10 mouse cellular contexts compared by ENCODE assay signal in the genomic region with DNA sequence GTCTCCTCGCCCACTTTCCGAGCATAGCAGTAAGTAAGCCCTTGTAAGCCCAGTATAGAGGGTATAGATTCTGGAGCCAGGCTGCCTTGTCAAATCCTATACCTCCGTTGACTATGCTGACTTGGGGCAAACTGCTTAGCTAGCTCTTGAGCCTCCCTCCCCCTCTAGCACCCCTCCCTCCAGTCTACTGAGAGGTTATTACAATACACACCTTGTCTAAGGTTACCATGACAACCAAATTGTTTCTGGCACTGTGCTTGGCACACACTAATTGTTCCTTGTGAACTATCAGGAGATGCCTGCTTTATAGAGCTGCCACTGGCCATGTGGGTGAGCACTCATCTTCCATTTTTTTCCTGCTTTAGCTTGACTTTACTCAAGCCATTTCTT. TPM values are rescaled to one million over a fixed set of nuclear protein-coding genes. Genes with fewer than 3 reads are reported as not detected.
A peak's percentile ranks its signal among the peaks of the same experiment; 100 is the strongest.
DNase-seq lines count a peak whose midpoint lies in the region; ATAC-seq and TF ChIP-seq lines count a peak whose summit lies in the region.
"Had no signal": no experiment of that assay in that cellular context is flagged by ENCODE, and none has a peak within 500 bp of the region (broad histone marks: within the 10 kb centered on the region; RNA-seq: fewer than 3 reads in every experiment).

No protein-coding gene starts in this region.

- 0 out of 2 replicates have a peak, but pooled peaks have one; percentile 23 for ATAC-seq in frontal cortex, adult (ENCODE audit: low TSS enrichment)
- no peak for ATAC-seq in limb, embryonic 14.5 days (ENCODE audit: low FRiP score, low read depth)
- ATAC-seq in stomach, postnatal 0 days (ENCODE audit: low FRiP score, low TSS enrichment): peak; percentile 49

- H3K36me3 ChIP-seq in limb, embryonic 14.5 days (ENCODE audit: control insufficient read depth, insufficient read depth, low read length): peaks cover 58% of the 10 kb centered on the region
- peaks cover 40% of the 10 kb centered on the region for H3K36me3 ChIP-seq in stomach, postnatal 0 days (ENCODE audit: control insufficient read depth, insufficient read depth, low read length)

- TF ChIP-seq POLR2A in limb, embryonic 14.5 days (IDR thresholded peaks at IDR 0.05; ENCODE audit: borderline replicate concordance, extremely low read depth, insufficient read depth, insufficient read length): no peak

- no peak overlapping the region for H3K4me2 ChIP-seq in limb, embryonic 14.5 days (replicated peaks; ENCODE audit: low read depth, low read length, severe bottlenecking)
- no peak overlapping the region for H3K4me2 ChIP-seq in stomach, postnatal 0 days (replicated peaks; ENCODE audit: low read depth)

- H3K4me1 ChIP-seq in limb, embryonic 14.5 days (ENCODE audit: control insufficient read depth, insufficient read depth, low read length): peaks cover 2% of the 10 kb centered on the region; the same call in 1 of the 2 replicates
- H3K4me1 ChIP-seq in stomach, postnatal 0 days (replicated peaks; ENCODE audit: control insufficient read depth, insufficient read depth): no peaks in the 10 kb centered on the region

- TF ChIP-seq EP300 in stomach, postnatal 0 days (optimal IDR thresholded peaks at IDR 0.05): no peak

- H3K9me3 ChIP-seq in limb, embryonic 14.5 days (ENCODE audit: control insufficient read depth, low read length): no peaks in the 10 kb centered on the region
- H3K9me3 ChIP-seq in stomach, postnatal 0 days (ENCODE audit: control insufficient read depth, low read length): no peaks in the 10 kb centered on the region

- peak overlapping the region; percentile 41; the same call in 1 of the 2 replicates for H3K27ac ChIP-seq in limb, embryonic 14.5 days (replicated peaks; ENCODE audit: low read depth, low read length)
- H3K27ac ChIP-seq in stomach, postnatal 0 days (replicated peaks): peak overlapping the region; percentile 20; the same call in 1 of the 2 replicates
- H3K27ac ChIP-seq: macrophage had no signal

- no peak overlapping the region for H3K9ac ChIP-seq in limb, embryonic 14.5 days (ENCODE audit: low read depth, low read length, severe bottlenecking)
- no peak overlapping the region for H3K9ac ChIP-seq in stomach, postnatal 0 days (ENCODE audit: low read length)

- H3K4me3 ChIP-seq in limb, embryonic 14.5 days (replicated peaks; ENCODE audit: low read length): no peak overlapping the region
- H3K4me3 ChIP-seq in stomach, postnatal 0 days (ENCODE audit: low read depth, low read length): no peak overlapping the region

- H3K27me3 ChIP-seq in limb, embryonic 14.5 days (ENCODE audit: control insufficient read depth, insufficient read depth, low read length): no peaks in the 10 kb centered on the region
- no peaks in the 10 kb centered on the region for H3K27me3 ChIP-seq in stomach, postnatal 0 days (ENCODE audit: control insufficient read depth, insufficient read depth, low read length)

- TF ChIP-seq CTCF in stomach, postnatal 0 days (IDR thresholded peaks at IDR 0.05; ENCODE audit: low read depth): no peak

- 71% methylated on average over 3 of the region's 3 CpGs for WGBS in limb, embryonic 14.5 days
- WGBS in stomach, postnatal 0 days: 65% methylated on average over 3 of the region's 3 CpGs

- DNase-seq in frontal cortex, postnatal 10 days (ENCODE audit: low spot score in 2 of 2): no peak
- peak; percentile 45 for DNase-seq in retina, postnatal 1 day
- DNase-seq in retina, embryonic 14.5 days (ENCODE audit: low spot score): no peak
- no peak for DNase-seq in limb, embryonic 14.5 days (ENCODE audit: low spot score)
- no peak for DNase-seq in stomach, postnatal 0 days (ENCODE audit: low spot score)
- no peak for DNase-seq in spleen, postnatal 4 days (ENCODE audit: low spot score in 2 of 2)
- DNase-seq in thymus, postnatal 14 days: no peak
- DNase-seq: kidney, adult 9 months had no signal

RNA-seq across cellular contexts. Expression of a gene that starts 9.5 kb away (rescaled TPM):
- polyA plus RNA-seq in limb, embryonic 14.5 days (2012; rRNA removed): 13.1 and 20.2 TPM in 2 replicates
- polyA plus RNA-seq in limb, embryonic 14.5 days (2014; fragmentation: Nextera tagmentation; extraction: Ambion mirVana): 16.8 and 19.0 TPM in 2 replicates
- polyA plus RNA-seq in stomach, postnatal 0 days (2015; fragmentation: Nextera tagmentation; extraction: Ambion mirVana): 9.1 and 9.5 TPM in 2 replicates

RNA-seq across cellular contexts. Expression of a gene that starts 12.6 kb away (rescaled TPM):
- 197 and 217 TPM in 2 replicates for polyA plus RNA-seq in limb, embryonic 14.5 days (2012; rRNA removed)
- polyA plus RNA-seq in limb, embryonic 14.5 days (2014; fragmentation: Nextera tagmentation; extraction: Ambion mirVana): 121 and 141 TPM in 2 replicates
- 45.0 and 48.1 TPM in 2 replicates for polyA plus RNA-seq in stomach, postnatal 0 days (2015; fragmentation: Nextera tagmentation; extraction: Ambion mirVana)

RNA-seq across cellular contexts. Expression of a gene that starts 17.7 kb away (rescaled TPM):
- polyA plus RNA-seq in limb, embryonic 14.5 days (2012; rRNA removed): 1.0 and 1.7 TPM in 2 replicates
- 0.70 and 0.85 TPM in 2 replicates for polyA plus RNA-seq in limb, embryonic 14.5 days (2014; fragmentation: Nextera tagmentation; extraction: Ambion mirVana)
- 0.25 and 0.29 TPM in 2 replicates for polyA plus RNA-seq in stomach, postnatal 0 days (2015; fragmentation: Nextera tagmentation; extraction: Ambion mirVana)

RNA-seq across cellular contexts. Expression of a gene that starts 33.3 kb away (rescaled TPM):
- polyA plus RNA-seq in limb, embryonic 14.5 days (2012; rRNA removed): 0.31 and 0.54 TPM in 2 replicates
- polyA plus RNA-seq in limb, embryonic 14.5 days (2014; fragmentation: Nextera tagmentation; extraction: Ambion mirVana): 0.23 and 0.36 TPM in 2 replicates
- 0.45 and 0.53 TPM in 2 replicates for polyA plus RNA-seq in stomach, postnatal 0 days (2015; fragmentation: Nextera tagmentation; extraction: Ambion mirVana)

RNA-seq across cellular contexts. Expression of a gene that starts 43.1 kb away (rescaled TPM):
- 4.2 and 6.9 TPM in 2 replicates for polyA plus RNA-seq in limb, embryonic 14.5 days (2012; rRNA removed)
- polyA plus RNA-seq in limb, embryonic 14.5 days (2014; fragmentation: Nextera tagmentation; extraction: Ambion mirVana): 2.4 and 2.7 TPM in 2 replicates
- 2.1 and 2.6 TPM in 2 replicates for polyA plus RNA-seq in stomach, postnatal 0 days (2015; fragmentation: Nextera tagmentation; extraction: Ambion mirVana)
